Mouse (Mus musculus): ENCODE data around the gene G3bp1. TPM values are rescaled to one million over a fixed set of nuclear protein-coding genes. Genes with fewer than 3 reads are reported as not detected.

G3bp1 gene
- total RNA-seq, 2 experiments from 2014 or later: 50.7 to 55.5 TPM

GRCm38 (mm10) chr11:55542671-55543070 lies 73.2 kb downstream of the G3bp1 start:
- DNase-seq (ENCODE audit: low spot score): no peak

GRCm38 (mm10) chr11:55545690-55546089 lies 76.2 kb downstream of the G3bp1 start:
- DNase-seq (ENCODE audit: low spot score): no peak

Small RNAs within 50 kb of the gene (microRNA-seq; reads per million reads assigned to microRNA genes)
- gene Mir7652: not detected

Other genes starting within 250 kb of the G3bp1 start
- under 1 TPM; 0.02 to 0.05 TPM for gene Fat2, start 133.1 kb upstream of the G3bp1 start, total RNA-seq (2021)
- 100 to 1,000 TPM; 141 to 200 TPM for gene Sparc, start 46.5 kb upstream of the G3bp1 start, total RNA-seq (2021)
- 10 to 100 TPM; 38.2 to 40.3 TPM for gene Atox1, start 8.4 kb upstream of the G3bp1 start, total RNA-seq (2021)
- not detected for gene Glra1, start 138.5 kb downstream of the G3bp1 start, total RNA-seq (2021)